In genomic region chr9:64089004-64089403, GRCm38 (mm10) we compare ENCODE assay signal across 9 mouse cellular contexts. TPM values are rescaled to one million over a fixed set of nuclear protein-coding genes. Genes with fewer than 3 reads are reported as not detected.
DNase-seq lines count a peak whose midpoint lies in the region; ATAC-seq and TF ChIP-seq lines count a peak whose summit lies in the region.
"Had no signal": no experiment of that assay in that cellular context is flagged by ENCODE, and none has a peak within 500 bp of the region (broad histone marks: within the 10 kb centered on the region; RNA-seq: fewer than 3 reads in every experiment).

No protein-coding gene starts in this region.

- 0 out of 2 replicates have a peak overlapping the region, but pooled peaks have one; percentile 18 for H3K9ac ChIP-seq in liver, postnatal 0 days (replicated peaks)
- H3K9ac ChIP-seq: liver, embryonic 15.5 days had no signal

- H3K9me3 ChIP-seq in liver, postnatal 0 days (ENCODE audit: low read length): no peaks in the 10 kb centered on the region
- H3K9me3 ChIP-seq: liver, embryonic 15.5 days had no signal

- H3K27me3 ChIP-seq in liver, postnatal 0 days (ENCODE audit: insufficient read depth, low read length): no peaks in the 10 kb centered on the region

- H3K4me1 ChIP-seq in liver, postnatal 0 days (ENCODE audit: insufficient read depth): peaks cover 37% of the 10 kb centered on the region

- H3K36me3 ChIP-seq in liver, postnatal 0 days (replicated peaks; ENCODE audit: insufficient read depth, low read length): no peaks in the 10 kb centered on the region

- TF ChIP-seq CTCF in liver, postnatal 0 days (IDR thresholded peaks at IDR 0.05; ENCODE audit: low read depth): no peak

- DNase-seq in adrenal gland, adult (ENCODE audit: inconsistent age in 2 of 2, low spot score in 1 of 2): peak; percentile 60 to 77
- DNase-seq in adrenal gland, postnatal 4 days (ENCODE audit: low spot score in 2 of 2): no peak
- peak; percentile 66 to 67 for DNase-seq in right cerebral cortex, postnatal 10 days (ENCODE audit: low spot score in 2 of 2)
- DNase-seq in right cerebral cortex, postnatal 25 days: no peak
- DNase-seq in induced T-regulatory cell, adult 2 months (ENCODE audit: low read depth): peak; percentile 19
- DNase-seq in liver, postnatal 0 days: peak; percentile 59
- no peak for DNase-seq in testis, postnatal 10 days (ENCODE audit: low spot score)

- 30% methylated on average over 12 of the region's 12 CpGs for WGBS in liver, postnatal 0 days (ENCODE audit: insufficient replicate concordance)

- peak overlapping the region; percentile 66 for H3K27ac ChIP-seq in liver, postnatal 0 days (ENCODE audit: low read depth)
- H3K27ac ChIP-seq: liver, embryonic 15.5 days had no signal

- peak overlapping the region; percentile 33 for H3K4me2 ChIP-seq in liver, postnatal 0 days (ENCODE audit: low read depth, low read length)
- H3K4me2 ChIP-seq: liver, embryonic 15.5 days had no signal

- no peak overlapping the region for H3K4me3 ChIP-seq in liver, postnatal 0 days (ENCODE audit: low read depth, low read length)
- H3K4me3 ChIP-seq: liver, embryonic 15.5 days had no signal

- peak; percentile 38 for ATAC-seq in liver, postnatal 0 days
- ATAC-seq in megakaryocyte-erythroid progenitor cell, adult 5-6 weeks (replicated peaks; ENCODE audit: low FRiP score, low TSS enrichment, poor library complexity, severe bottlenecking): no peak

- TF ChIP-seq EP300 in liver, postnatal 0 days (IDR thresholded peaks at IDR 0.05; ENCODE audit: low read depth): 0 out of 2 replicates have a peak, but pooled peaks have one; percentile 26

RNA-seq across cellular contexts. Expression of gene Lctl, which starts 27.9 kb away (rescaled TPM):
- total RNA-seq in adrenal gland, postnatal 4 days (2021): 1 to 10 TPM in 1 of 2 experiments, under 1 TPM in 1; 0.87 to 1.1 TPM
- not detected in 2 replicates for polyA plus RNA-seq in liver, postnatal 0 days (2015; fragmentation: Nextera tagmentation; extraction: Ambion mirVana)
- total RNA-seq in megakaryocyte-erythroid progenitor cell, adult 5-6 weeks (2014; fragmentation: Nextera tagmentation): not detected in 2 replicates
- total RNA-seq in megakaryocyte-erythroid progenitor cell, adult 5-6 weeks (2017): not detected in 2 replicates
- polyA plus RNA-seq: liver, embryonic 15.5 days had no signal

Comparison
In these comparisons a context has a peak if more than half of its experiments do, and no peak if none do; other contexts are left out.
1. DNase-seq: peak in adrenal gland, adult (2 of 2), right cerebral cortex, postnatal 10 days (2 of 2), induced T-regulatory cell, adult 2 months (single experiment) and liver, postnatal 0 days (single experiment); none in adrenal gland, postnatal 4 days (0 of 2), right cerebral cortex, postnatal 25 days (single experiment) and testis, postnatal 10 days (single experiment).